ENCODE assay signal across 8 mouse cellular contexts in genomic region chr9:72274677-72275076, GRCm38 (mm10). TPM values are rescaled to one million over a fixed set of nuclear protein-coding genes. Genes with fewer than 3 reads are reported as not detected.
A peak's percentile ranks its signal among the peaks of the same experiment; 100 is the strongest.
DNase-seq lines count a peak whose midpoint lies in the region; ATAC-seq and TF ChIP-seq lines count a peak whose summit lies in the region.

Gene Zfp280d (plus strand): TSS chr9:72274860.

- H3K27ac ChIP-seq in CH12.LX (ENCODE audit: insufficient read depth, low read depth), result peak within 1 kb of the TSS; percentile 76
- peak within 1 kb of the TSS; percentile 99 for H3K27ac ChIP-seq in forebrain, embryonic 12.5 days
- peak within 1 kb of the TSS; percentile 95 for H3K27ac ChIP-seq in heart, postnatal 0 days (ENCODE audit: low read depth)
- H3K27ac ChIP-seq in liver, embryonic 16.5 days (ENCODE audit: low read length), result peak within 1 kb of the TSS; percentile 97
- H3K27ac ChIP-seq in neural tube, embryonic 13.5 days (replicated peaks), result peak within 1 kb of the TSS; percentile 100
- peak within 1 kb of the TSS; percentile 100 for H3K27ac ChIP-seq in testis, adult 2 months (ENCODE audit: control insufficient read depth, insufficient read depth, low read depth, low read length)

- peak; percentile 81 for DNase-seq in CH12.LX (ENCODE audit: extremely low read depth)
- peak; percentile 57 for DNase-seq in c-Kit-positive CD71-positive TER-119-negative erythroid progenitor cells, embryonic 14.5 days (ENCODE audit: low read depth)
- DNase-seq in heart, postnatal 0 days (ENCODE audit: low spot score), result peak; percentile 86
- peak; percentile 92 to 95 for DNase-seq in kidney, postnatal 4 days

- dilution Hi-C loops in CH12.LX (cut with MboI; ENCODE audit: extremely low pct_ligation_motif_present, extremely low pct_unique_long_range_greater_than_20kb, low sequenced_read_pairs), result no loop called here

- H3K4me3 ChIP-seq in CH12.LX (replicated peaks in 1 of 3; ENCODE audit: low read depth in 2 of 3, low read length in 2 of 3, poor library complexity in 1 of 3), result peak within 1 kb of the TSS; percentile 66 to 80 (median 74)
- peak within 1 kb of the TSS; percentile 60 for H3K4me3 ChIP-seq in forebrain, embryonic 12.5 days (replicated peaks)
- peak within 1 kb of the TSS; percentile 64 for H3K4me3 ChIP-seq in heart, postnatal 0 days (ENCODE audit: low read depth, low read length)
- peak within 1 kb of the TSS; percentile 86 for H3K4me3 ChIP-seq in liver, embryonic 16.5 days (ENCODE audit: low read depth, low read length)
- H3K4me3 ChIP-seq in neural tube, embryonic 13.5 days, result peak within 1 kb of the TSS; percentile 54
- peak within 1 kb of the TSS; percentile 100 for H3K4me3 ChIP-seq in testis, adult 2 months (ENCODE audit: control insufficient read depth, low read depth, low read length)

- H3K27me3 ChIP-seq in CH12.LX (replicated peaks), result no peaks in the 10 kb centered on the region
- H3K27me3 ChIP-seq in forebrain, embryonic 12.5 days, result 0 out of 2 replicates have a peak, but pooled peaks cover 3% of the 10 kb centered on the region
- no peaks in the 10 kb centered on the region for H3K27me3 ChIP-seq in heart, postnatal 0 days (ENCODE audit: control insufficient read depth, insufficient read depth, low read length)
- no peaks in the 10 kb centered on the region for H3K27me3 ChIP-seq in liver, embryonic 16.5 days (ENCODE audit: control insufficient read depth, insufficient read depth, low read depth, low read length)
- no peaks in the 10 kb centered on the region for H3K27me3 ChIP-seq in neural tube, embryonic 13.5 days
- no peaks in the 10 kb centered on the region for H3K27me3 ChIP-seq in testis, adult 2 months (ENCODE audit: control insufficient read depth, insufficient read depth, low read length)

- H3K4me1 ChIP-seq in CH12.LX (ENCODE audit: control insufficient read depth in 1 of 2, insufficient read depth in 2 of 2), result peaks cover 3 to 22% of the 10 kb centered on the region in 2 experiments
- peaks cover 10% of the 10 kb centered on the region for H3K4me1 ChIP-seq in forebrain, embryonic 12.5 days
- H3K4me1 ChIP-seq in heart, postnatal 0 days (ENCODE audit: control insufficient read depth, insufficient read depth), result 0 out of 2 replicates have a peak, but pooled peaks cover 5% of the 10 kb centered on the region
- peaks cover 12% of the 10 kb centered on the region for H3K4me1 ChIP-seq in liver, embryonic 16.5 days (ENCODE audit: control insufficient read depth, low read depth, low read length)
- peaks cover 20% of the 10 kb centered on the region for H3K4me1 ChIP-seq in neural tube, embryonic 13.5 days (replicated peaks)
- peaks cover 5% of the 10 kb centered on the region for H3K4me1 ChIP-seq in testis, adult 2 months (ENCODE audit: control insufficient read depth, insufficient read depth, low read length)

- TF ChIP-seq EP300 in CH12.LX (IDR thresholded peaks at IDR 0.05; ENCODE audit: low read length), result no peak
- TF ChIP-seq EP300 in heart, postnatal 0 days (IDR thresholded peaks at IDR 0.05; ENCODE audit: low read depth), result peak; percentile 89; the same call in 1 of the 2 replicates

- 3% methylated on average over 40 of the region's 57 CpGs for WGBS in forebrain, embryonic 12.5 days
- WGBS in heart, postnatal 0 days, result 1% methylated on average over 36 of the region's 57 CpGs
- WGBS in liver, embryonic 16.5 days (ENCODE audit: insufficient replicate concordance), result 1% methylated on average over 52 of the region's 57 CpGs
- 1% methylated on average over 43 of the region's 57 CpGs for whole genome bisulfite sequencing in neural tube, embryonic 13.5 days

- TF ChIP-seq POLR2A in CH12.LX (IDR thresholded peaks at IDR 0.05; ENCODE audit: low read depth, low read length), result peak; percentile 59
- TF ChIP-seq POLR2A in testis, adult 2 months (IDR thresholded peaks at IDR 0.05; ENCODE audit: control insufficient read depth, low read depth, low read length), result peak; percentile 75

- H3K4me2 ChIP-seq in CH12.LX (ENCODE audit: insufficient read depth, low read depth, poor library complexity, severe bottlenecking), result peak within 1 kb of the TSS; percentile 77; the same call in 1 of the 2 replicates
- H3K4me2 ChIP-seq in forebrain, embryonic 12.5 days, result peak within 1 kb of the TSS; percentile 64
- peak within 1 kb of the TSS; percentile 60 for H3K4me2 ChIP-seq in heart, postnatal 0 days (ENCODE audit: low read depth, low read length)
- peak within 1 kb of the TSS; percentile 89 for H3K4me2 ChIP-seq in liver, embryonic 16.5 days (ENCODE audit: low read depth, low read length)
- H3K4me2 ChIP-seq in neural tube, embryonic 13.5 days, result peak within 1 kb of the TSS; percentile 87

- peak; percentile 99 for ATAC-seq in forebrain, embryonic 12.5 days (ENCODE audit: low FRiP score)
- ATAC-seq in heart, postnatal 0 days (ENCODE audit: insufficient read depth, low read depth), result peak; percentile 98
- peak; percentile 98 for ATAC-seq in liver, embryonic 16.5 days (ENCODE audit: low read depth)
- ATAC-seq in neural tube, embryonic 13.5 days (ENCODE audit: low read depth), result peak; percentile 99

- H3K9me3 ChIP-seq in CH12.LX (replicated peaks; ENCODE audit: low read length), result peaks cover 21% of the 10 kb centered on the region
- peaks cover 14% of the 10 kb centered on the region; the same call in 1 of the 2 replicates for H3K9me3 ChIP-seq in forebrain, embryonic 12.5 days
- H3K9me3 ChIP-seq in heart, postnatal 0 days (replicated peaks; ENCODE audit: control insufficient read depth, low read length), result no peaks in the 10 kb centered on the region
- H3K9me3 ChIP-seq in liver, embryonic 16.5 days (replicated peaks; ENCODE audit: control insufficient read depth, low read length), result no peaks in the 10 kb centered on the region; the same call in 1 of the 2 replicates
- H3K9me3 ChIP-seq in neural tube, embryonic 13.5 days, result no peaks in the 10 kb centered on the region

- H3K79me2 ChIP-seq in CH12.LX (replicated peaks; ENCODE audit: control insufficient read depth, extremely low read depth, insufficient read depth, poor library complexity, severe bottlenecking), result peaks cover 35% of the 10 kb centered on the region

- in situ Hi-C loops in CH12.LX (cut with MboI; ENCODE audit: low pct_ligation_motif_present, low pct_unique_long_range_greater_than_20kb, low sequenced_read_pairs), result no loop called here

- no peaks in the 10 kb centered on the region for H3K36me3 ChIP-seq in CH12.LX (replicated peaks in 1 of 2; ENCODE audit: control insufficient read depth in 1 of 2, insufficient read depth in 1 of 2, low read length in 1 of 2)
- H3K36me3 ChIP-seq in forebrain, embryonic 12.5 days (replicated peaks), result no peaks in the 10 kb centered on the region
- H3K36me3 ChIP-seq in heart, postnatal 0 days (replicated peaks; ENCODE audit: control insufficient read depth, insufficient read depth, low read length), result no peaks in the 10 kb centered on the region
- H3K36me3 ChIP-seq in liver, embryonic 16.5 days (ENCODE audit: control insufficient read depth, insufficient read depth), result no peaks in the 10 kb centered on the region
- H3K36me3 ChIP-seq in neural tube, embryonic 13.5 days, result no peaks in the 10 kb centered on the region
- no peaks in the 10 kb centered on the region for H3K36me3 ChIP-seq in testis, adult 2 months (ENCODE audit: control insufficient read depth, insufficient read depth, low read length)

- no peak for TF ChIP-seq RAD21 in CH12.LX (IDR thresholded peaks at IDR 0.05; ENCODE audit: low read depth, low read length)

- no peak for TF ChIP-seq CTCF in CH12.LX (conservative IDR thresholded peaks at IDR 0.05 in 1 of 2, IDR thresholded peaks at IDR 0.05 in 1 of 2; ENCODE audit: low read depth in 2 of 2, low read length in 2 of 2)
- no peak for TF ChIP-seq CTCF in heart, postnatal 0 days (IDR thresholded peaks at IDR 0.05; ENCODE audit: low read depth)
- TF ChIP-seq CTCF in testis, adult 2 months (IDR thresholded peaks at IDR 0.05; ENCODE audit: control insufficient read depth, insufficient read depth, insufficient replicate concordance, low read depth, low read length), result no peak

- peak within 1 kb of the TSS; percentile 71 for H3K9ac ChIP-seq in CH12.LX (ENCODE audit: insufficient read depth, low read depth)
- H3K9ac ChIP-seq in forebrain, embryonic 12.5 days, result peak within 1 kb of the TSS; percentile 88
- H3K9ac ChIP-seq in heart, postnatal 0 days (replicated peaks; ENCODE audit: low read depth, low read length), result peak within 1 kb of the TSS; percentile 92
- H3K9ac ChIP-seq in liver, embryonic 16.5 days (ENCODE audit: low read depth, low read length), result peak within 1 kb of the TSS; percentile 89
- peak within 1 kb of the TSS; percentile 99 for H3K9ac ChIP-seq in neural tube, embryonic 13.5 days

TF ChIP-seq in CH12.LX, 34 proteins besides CTCF, POLR2A, EP300 and RAD21 (continues in another document):
- TF ChIP-seq MXI1 (IDR thresholded peaks at IDR 0.05; ENCODE audit: low read depth, low read length), result 0 out of 2 replicates have a peak, but pooled peaks have one; percentile 47
- no peak; the same call in 1 of the 2 replicates for TF ChIP-seq SIN3A (IDR thresholded peaks at IDR 0.05; ENCODE audit: low read length)
- no peak for TF ChIP-seq NRF1 (IDR thresholded peaks at IDR 0.05; ENCODE audit: low read depth, low read length)
- TF ChIP-seq CHD2 (IDR thresholded peaks at IDR 0.05; ENCODE audit: low read length), result peak; percentile 81; the same call in 1 of the 2 replicates
- TF ChIP-seq PAX5 (IDR thresholded peaks at IDR 0.05; ENCODE audit: low read length), result no peak
- no peak for TF ChIP-seq JUN (IDR thresholded peaks at IDR 0.05; ENCODE audit: insufficient read depth, low read depth, low read length)
- no peak for TF ChIP-seq JUND (conservative IDR thresholded peaks at IDR 0.05; ENCODE audit: low read depth, low read length)
- TF ChIP-seq ZMIZ1 (IDR thresholded peaks at IDR 0.05; ENCODE audit: low read depth, low read length), result peak; percentile 75; the same call in 1 of the 2 replicates
- TF ChIP-seq MAFK (IDR thresholded peaks at IDR 0.05; ENCODE audit: insufficient replicate concordance, low read length), result no peak
- TF ChIP-seq SMC3 (IDR thresholded peaks at IDR 0.05; ENCODE audit: low read depth, low read length), result no peak; the same call in 1 of the 2 replicates
- TF ChIP-seq MYC (IDR thresholded peaks at IDR 0.05; ENCODE audit: low read depth, low read length), result no peak
- 0 out of 2 replicates have a peak, but pooled peaks have one; percentile 65 for TF ChIP-seq UBTF (IDR thresholded peaks at IDR 0.05; ENCODE audit: low read depth, low read length)

RNA-seq across cellular contexts. Expression of gene Zfp280d, which starts in this region (rescaled TPM):
- total RNA-seq in CH12.LX (2012; rRNA removed), result 22.3 and 22.7 TPM in 2 replicates
- 35.8 and 40.2 TPM in 2 replicates for total RNA-seq in CH12.LX (2014; rRNA removed)
- polyA plus RNA-seq in CH12.LX (2012; ENCODE audit: insufficient read length, low read depth), result 19.7 and 26.0 TPM in 2 replicates
- 61.9 and 62.3 TPM in 2 replicates for polyA plus RNA-seq in forebrain, embryonic 12.5 days (2016; fragmentation: Nextera tagmentation; extraction: Ambion mirVana)
- 40.9 and 42.6 TPM in 2 replicates for total RNA-seq in heart, postnatal 0 days (2014; rRNA removed; ENCODE audit: low replicate concordance)
- 14.8 and 15.5 TPM in 2 replicates for polyA plus RNA-seq in heart, postnatal 0 days (2015; fragmentation: Nextera tagmentation; extraction: Ambion mirVana)
- 13.9 and 14.3 TPM in 2 replicates for polyA plus RNA-seq in liver, embryonic 16.5 days (2015; fragmentation: Nextera tagmentation; extraction: Ambion mirVana)
- polyA plus RNA-seq in neural tube, embryonic 13.5 days (2015; fragmentation: Nextera tagmentation; extraction: Ambion mirVana), result 45.6 and 48.2 TPM in 2 replicates
- polyA plus RNA-seq in testis, adult 2 months (2012; rRNA removed), result 12.9 and 14.4 TPM in 2 replicates

Comparison
In these comparisons a context has a peak if more than half of its experiments do, and no peak if none do; other contexts are left out.
1. Peak in every context shown above with its lines: DNase-seq, ATAC-seq, H3K4me3 ChIP-seq and H3K27ac ChIP-seq.